Mouse (Mus musculus) limb, embryonic 14.5 days (tissue): ENCODE results near the gene Gpsm1. TPM values are rescaled to one million over a fixed set of nuclear protein-coding genes. Genes with fewer than 3 reads are reported as not detected.
A peak's percentile ranks its signal among the peaks of the same experiment; 100 is the strongest.

Experiments
- ATAC-seq: fragments of 200-750 bp; cut with Nextera tagmentation; 2 replicates; pipeline ENCODE4 v1.8.0; 2017; ENCODE audit warnings: low read depth, moderate number of reproducible peaks, moderate TSS enrichment; ENCODE audit not compliant: low FRiP score
- DNase-seq: peaks from one replicate; pipeline ENCODE4 v3.0.0-alpha.2; 2015; ENCODE audit warnings: low spot score
- H3K27ac ChIP-seq: fragments of 300-500 bp; sonication (generic); replicated peaks from 2 replicates; pipeline ENCODE4 v1.5.1; 2014; ENCODE audit warnings: low read depth, mild to moderate bottlenecking, low read length, moderate library complexity, mixed read lengths
- H3K27me3 ChIP-seq: fragments of 300-500 bp; sonication (generic); 2 replicates; pipeline ENCODE4 v1.6.1; 2014; ENCODE audit warnings: low read length, mixed read lengths; ENCODE audit not compliant: control insufficient read depth, insufficient read depth
- H3K36me3 ChIP-seq: fragments of 300-500 bp; sonication (generic); 2 replicates; pipeline ENCODE4 v1.6.1; 2014; ENCODE audit warnings: mild to moderate bottlenecking, low read length, moderate library complexity, mixed read lengths; ENCODE audit not compliant: control insufficient read depth, insufficient read depth
- H3K4me1 ChIP-seq: fragments of 300-500 bp; sonication (generic); 2 replicates; pipeline ENCODE4 v1.6.1; 2014; ENCODE audit warnings: antibody characterized with exemption, low read length, mixed read lengths; ENCODE audit not compliant: control insufficient read depth, insufficient read depth
- H3K4me2 ChIP-seq: fragments of 300-500 bp; sonication (generic); replicated peaks from 2 replicates; pipeline ENCODE4 v1.6.1; 2014; ENCODE audit warnings: low read depth, mild to moderate bottlenecking, low read length, moderate library complexity; ENCODE audit not compliant: severe bottlenecking
- H3K4me3 ChIP-seq: fragments of 300-500 bp; sonication (generic); replicated peaks from 2 replicates; pipeline ENCODE4 v1.5.1; 2014; ENCODE audit warnings: low read length
- H3K9ac ChIP-seq: fragments of 300-500 bp; sonication (generic); 2 replicates; pipeline ENCODE4 v1.6.1; 2014; ENCODE audit warnings: mild to moderate bottlenecking, low read depth, low read length, moderate library complexity; ENCODE audit not compliant: severe bottlenecking
- H3K9me3 ChIP-seq: fragments of 300-500 bp; sonication (generic); 2 replicates; pipeline ENCODE4 v1.6.1; 2016; ENCODE audit warnings: low read length; ENCODE audit not compliant: control insufficient read depth
- POLR2A ChIP-seq: fragments of 200-500 bp; IDR thresholded peaks from 2 replicates; pipeline ENCODE4 v1.8.0; 2012; ENCODE audit warnings: inconsistent platforms, mild to moderate bottlenecking, moderate library complexity, borderline replicate concordance; ENCODE audit not compliant: insufficient read depth, insufficient read length; ENCODE audit errors: extremely low read depth
- WGBS: fragments of 180-500 bp; shearing (Covaris S2); extraction: QIAGEN DNeasy Blood & Tissue Kit; methylation state at CpG from one replicate; pipeline ENCODE4 v1.1.7; 2014; 5-methylcytosine and 5-hydroxymethylcytosine counted together
- polyA plus RNA-seq, 2 experiments: library from polyadenylated mRNA; depleted of rRNA in 1 of 2; stranded (reverse) in 1 of 2; unstranded in 1 of 2; fragments of >200 nt; fragmentation: Nextera tagmentation in 1 of 2; extraction: Ambion mirVana in 1 of 2; gene quantifications; 2 replicates each; pipeline versions ENCODE4 v1.2.1 to v1.2.3; 2012 to 2014

The Gpsm1 gene
- polyA plus RNA-seq (2012; rRNA removed) (78.4 and 103 TPM in 2 replicates), polyA plus RNA-seq (2014; fragmentation: Nextera tagmentation; extraction: Ambion mirVana) (31.0 and 37.6 TPM in 2 replicates)

GRCm38 (mm10) chr2:26315072-26315924 lies at the start of gene Gpsm1:
Gene Gpsm1 (plus strand): TSS chr2:26315515.
- peaks cover 39% of the 10 kb centered on the region for H3K4me1 ChIP-seq
- H3K9ac ChIP-seq, result peak within 1 kb of the TSS; percentile 87
- H3K9me3 ChIP-seq, result no peaks in the 10 kb centered on the region
- peak; percentile 77 for DNase-seq
- H3K36me3 ChIP-seq, result 0 out of 2 replicates have a peak, but pooled peaks cover 8% of the 10 kb centered on the region
- 2% methylated on average over 26 of the region's 66 CpGs for WGBS
- H3K27ac ChIP-seq, result peak within 1 kb of the TSS; percentile 94
- no peaks in the 10 kb centered on the region for H3K27me3 ChIP-seq
- ATAC-seq, result peak; percentile 85
- peak within 1 kb of the TSS; percentile 95 for H3K4me2 ChIP-seq
- 0 out of 2 replicates have a peak, but pooled peaks have one; percentile 9 for TF ChIP-seq POLR2A
- peak within 1 kb of the TSS; percentile 90 for H3K4me3 ChIP-seq

- Histone ChIP-seq H3K4me1 (peaks cover 17% of the 10 kb centered on the region), H3K4me3 (no peak overlapping the region), H3K27me3 (no peaks in the 10 kb centered on the region), H3K9me3 (no peaks in the 10 kb centered on the region), H3K4me2 (no peak overlapping the region), H3K36me3 (no peaks in the 10 kb centered on the region), H3K27ac (no peak overlapping the region), H3K9ac (no peak overlapping the region)
- DNase-seq, result no peak
- no peak for ATAC-seq
- no peak for TF ChIP-seq POLR2A
- WGBS, result 77% methylated on average over 10 of the region's 10 CpGs
Measured at GRCm38 (mm10) chr2:26266066-26266742, 49.1 kb upstream of the Gpsm1 start.

GRCm38 (mm10) chr2:26268216-26268615 lies 47.1 kb upstream of the Gpsm1 start:
- Histone ChIP-seq H3K27ac (no peak overlapping the region), H3K9me3 (no peaks in the 10 kb centered on the region), H3K27me3 (no peaks in the 10 kb centered on the region), H3K36me3 (no peaks in the 10 kb centered on the region), H3K4me2 (no peak overlapping the region), H3K9ac (no peak overlapping the region), H3K4me1 (peaks cover 17% of the 10 kb centered on the region), H3K4me3 (no peak overlapping the region)
- ATAC-seq (no peak), DNase-seq (no peak)
- 58% methylated on average over 3 of the region's 3 CpGs for WGBS
- no peak for TF ChIP-seq POLR2A

- Histone ChIP-seq H3K9me3 (no peaks in the 10 kb centered on the region), H3K4me2 (no peak overlapping the region), H3K27ac (no peak overlapping the region), H3K27me3 (no peaks in the 10 kb centered on the region), H3K4me3 (no peak overlapping the region), H3K36me3 (no peaks in the 10 kb centered on the region), H3K9ac (no peak overlapping the region), H3K4me1 (peaks cover 5% of the 10 kb centered on the region; the same call in 1 of the 2 replicates)
- DNase-seq (peak; percentile 72), ATAC-seq (peak; percentile 81; the same call in 1 of the 2 replicates)
- 19% methylated on average over 7 of the region's 7 CpGs for WGBS
- TF ChIP-seq POLR2A, result no peak
Measured at GRCm38 (mm10) chr2:26273611-26274010, 41.7 kb upstream of the Gpsm1 start.

- no peaks in the 10 kb centered on the region for H3K4me1 ChIP-seq
- no peak overlapping the region for H3K4me3 ChIP-seq
- ATAC-seq (no peak), DNase-seq (no peak)
- H3K9me3 ChIP-seq, result no peaks in the 10 kb centered on the region
- no peak overlapping the region for H3K4me2 ChIP-seq
- no peak for TF ChIP-seq POLR2A
- no peak overlapping the region for H3K27ac ChIP-seq
- 84% methylated on average over 3 of the region's 3 CpGs for WGBS
- no peak overlapping the region for H3K9ac ChIP-seq
- H3K36me3 ChIP-seq, result no peaks in the 10 kb centered on the region
- H3K27me3 ChIP-seq, result no peaks in the 10 kb centered on the region
Measured at GRCm38 (mm10) chr2:26279712-26280111, 35.6 kb upstream of the Gpsm1 start.
